Mouse (Mus musculus) E14TG2a.4 (cell line): Measurements from ENCODE around the gene Pp2d1.
"Not testable (repeated sequence)": the region's sequence is repeated elsewhere in the genome, so short reads cannot be mapped to it uniquely, and the experiment has no call there.

ENCODE experiments used
- CTCF ChIP-seq: conservative IDR thresholded peaks from 2 replicates; pipeline ENCODE4 v1.5.1; 2014; ENCODE audit warnings: low read length
- NANOG ChIP-seq: IDR thresholded peaks from 2 replicates; pipeline ENCODE4 v1.6.1; 2014; ENCODE audit warnings: borderline replicate concordance, low read length, mixed read lengths
- POU5F1 ChIP-seq: IDR thresholded peaks from 2 replicates; pipeline ENCODE4 v1.6.1; 2014; ENCODE audit warnings: low read length, borderline replicate concordance

GRCm38 (mm10) chr17:53570932-53571331 lies 31.7 kb upstream of the Pp2d1 start:
- not testable (repeated sequence) for TF ChIP-seq CTCF, NANOG, POU5F1
